9 mouse cellular contexts compared by ENCODE assay signal in the genomic region with DNA sequence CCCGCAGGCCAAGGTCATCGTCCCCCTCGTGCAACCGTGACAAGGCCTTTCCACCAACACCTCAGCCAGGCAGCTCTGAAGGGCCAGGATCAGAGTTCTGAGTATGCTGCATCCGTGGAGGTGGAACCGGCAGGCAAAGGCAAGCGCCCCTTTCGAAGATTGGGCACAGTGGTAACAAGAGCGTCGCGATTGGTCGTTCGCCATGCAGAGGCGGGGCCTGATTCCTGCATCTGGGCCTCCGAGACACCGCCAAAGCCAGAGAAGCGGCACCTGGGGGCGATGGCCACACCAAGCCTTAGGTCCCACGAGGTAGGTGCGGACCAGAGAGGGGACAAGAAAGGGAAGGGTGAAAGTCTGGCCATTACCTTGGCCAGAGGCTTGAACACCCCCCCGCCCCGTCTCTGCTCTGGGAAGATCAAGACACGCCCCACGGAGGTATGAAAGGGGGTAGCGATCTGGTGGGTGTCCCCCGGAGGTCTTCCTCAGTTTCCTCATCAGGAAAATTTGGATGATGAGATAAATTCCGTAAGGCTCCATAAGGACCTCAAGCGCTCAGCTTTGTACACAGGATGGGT. TPM values are rescaled to one million over a fixed set of nuclear protein-coding genes. Genes with fewer than 3 reads are reported as not detected.
DNase-seq lines count a peak whose midpoint lies in the region; ATAC-seq lines count a peak whose summit lies in the region.
"Had no signal": no experiment of that assay in that cellular context is flagged by ENCODE, and none has a peak within 500 bp of the region (broad histone marks: within the 10 kb centered on the region; RNA-seq: fewer than 3 reads in every experiment).

Gene 9430097D07Rik (minus strand): TSS at position 99 of the 575 bp plus-strand sequence.

- H3K36me3 ChIP-seq in heart, embryonic 12.5 days, result peaks cover 11% of the 10 kb centered on the region
- H3K36me3 ChIP-seq in embryonic facial prominence, embryonic 11.5 days (replicated peaks; ENCODE audit: control insufficient read depth, insufficient read depth, low read depth, low read length), result no peaks in the 10 kb centered on the region
- no peaks in the 10 kb centered on the region for H3K36me3 ChIP-seq in hindbrain, embryonic 15.5 days

- 8% methylated on average over 28 of the region's 28 CpGs for WGBS in heart, embryonic 12.5 days
- 6% methylated on average over 28 of the region's 28 CpGs for WGBS in embryonic facial prominence, embryonic 11.5 days
- 5% methylated on average over 28 of the region's 28 CpGs for WGBS in hindbrain, embryonic 15.5 days

- H3K27ac ChIP-seq in heart, embryonic 12.5 days (ENCODE audit: poor library complexity, severe bottlenecking), result no peak within 1 kb of the TSS
- no peak within 1 kb of the TSS for H3K27ac ChIP-seq in embryonic facial prominence, embryonic 11.5 days (replicated peaks; ENCODE audit: low read depth, low read length)
- peak within 1 kb of the TSS; percentile 46 for H3K27ac ChIP-seq in hindbrain, embryonic 15.5 days (replicated peaks)
- H3K27ac ChIP-seq: macrophage had no signal

- no peaks in the 10 kb centered on the region for H3K9me3 ChIP-seq in heart, embryonic 12.5 days (replicated peaks)
- H3K9me3 ChIP-seq in embryonic facial prominence, embryonic 11.5 days (replicated peaks; ENCODE audit: control insufficient read depth, low read length), result no peaks in the 10 kb centered on the region
- no peaks in the 10 kb centered on the region for H3K9me3 ChIP-seq in hindbrain, embryonic 15.5 days

- peaks cover 22% of the 10 kb centered on the region for H3K4me1 ChIP-seq in heart, embryonic 12.5 days (replicated peaks)
- no peaks in the 10 kb centered on the region for H3K4me1 ChIP-seq in embryonic facial prominence, embryonic 11.5 days (ENCODE audit: control insufficient read depth, insufficient read depth, low read length)
- H3K4me1 ChIP-seq in hindbrain, embryonic 15.5 days (replicated peaks), result peaks cover 29% of the 10 kb centered on the region

- peak within 1 kb of the TSS; percentile 54 for H3K9ac ChIP-seq in heart, embryonic 12.5 days
- H3K9ac ChIP-seq in embryonic facial prominence, embryonic 11.5 days (replicated peaks; ENCODE audit: low read length), result peak within 1 kb of the TSS; percentile 41
- peak within 1 kb of the TSS; percentile 59 for H3K9ac ChIP-seq in hindbrain, embryonic 15.5 days

- peak within 1 kb of the TSS; percentile 45 for H3K4me3 ChIP-seq in heart, embryonic 12.5 days
- peak within 1 kb of the TSS; percentile 51 for H3K4me3 ChIP-seq in embryonic facial prominence, embryonic 11.5 days (ENCODE audit: low read depth, low read length)
- peak within 1 kb of the TSS; percentile 54 for H3K4me3 ChIP-seq in hindbrain, embryonic 15.5 days

- ATAC-seq in heart, embryonic 12.5 days (ENCODE audit: insufficient number of reproducible peaks, low FRiP score), result no peak
- ATAC-seq in embryonic facial prominence, embryonic 11.5 days (replicated peaks; ENCODE audit: insufficient number of reproducible peaks, low FRiP score, low TSS enrichment, low read depth), result peak; percentile 50; the same call in 1 of the 2 replicates
- ATAC-seq in hindbrain, embryonic 15.5 days (ENCODE audit: low FRiP score, low read depth), result peak; percentile 81

- DNase-seq in heart, postnatal 36 days, result no peak
- peak; percentile 61 for DNase-seq in Muller cell, postnatal 12 days (ENCODE audit: inconsistent ontology term)
- peak; percentile 84 for DNase-seq in embryonic facial prominence, embryonic 11.5 days (ENCODE audit: low spot score)
- peak; percentile 58 for DNase-seq in liver
- DNase-seq in retina, postnatal 1 day, result peak; percentile 80
- no peak for DNase-seq in gastrocnemius, adult 18-20 months (ENCODE audit: low spot score)

- peaks cover 51% of the 10 kb centered on the region for H3K27me3 ChIP-seq in heart, embryonic 12.5 days (replicated peaks)
- peaks cover 7% of the 10 kb centered on the region; the same call in 1 of the 2 replicates for H3K27me3 ChIP-seq in embryonic facial prominence, embryonic 11.5 days (ENCODE audit: control insufficient read depth, insufficient read depth, low read length)
- H3K27me3 ChIP-seq in hindbrain, embryonic 15.5 days, result peaks cover 17% of the 10 kb centered on the region

- intact Hi-C loops in heart, postnatal 36 days (cut with DNase I), result no loop called here

- H3K4me2 ChIP-seq in heart, embryonic 12.5 days, result peak within 1 kb of the TSS; percentile 89
- peak within 1 kb of the TSS; percentile 83 for H3K4me2 ChIP-seq in embryonic facial prominence, embryonic 11.5 days (ENCODE audit: low read depth, low read length)
- H3K4me2 ChIP-seq in hindbrain, embryonic 15.5 days, result peak within 1 kb of the TSS; percentile 94

RNA-seq across cellular contexts. Expression of gene 9430097D07Rik, which starts in this region (rescaled TPM):
- polyA plus RNA-seq in heart, embryonic 12.5 days (2016; fragmentation: Nextera tagmentation; extraction: Ambion mirVana), result 0.18 and 0.24 TPM in 2 replicates
- not detected for total RNA-seq in heart, postnatal 36 days (2021)
- polyA plus RNA-seq in embryonic facial prominence, embryonic 11.5 days (2014; fragmentation: Nextera tagmentation; extraction: Ambion mirVana), result 0.32 and 0.36 TPM in 2 replicates
- polyA plus RNA-seq in hindbrain, embryonic 15.5 days (2015; fragmentation: Nextera tagmentation; extraction: Ambion mirVana), result 0.79 and 0.87 TPM in 2 replicates
- not detected for total RNA-seq in gastrocnemius, adult 18-20 months (2021)
- polyA plus RNA-seq: macrophage had no signal

Comparison
In these comparisons a context has a peak if more than half of its experiments do, and no peak if none do; other contexts are left out.
1. Peak in DNase-seq, ATAC-seq, H3K4me3 ChIP-seq, H3K9ac ChIP-seq and H3K4me2 ChIP-seq in embryonic facial prominence, embryonic 11.5 days; RNA of the gene not detected or under 1 TPM.
2. Peak in ATAC-seq, H3K4me3 ChIP-seq, H3K27ac ChIP-seq, H3K9ac ChIP-seq and H3K4me2 ChIP-seq in hindbrain, embryonic 15.5 days; RNA of the gene not detected or under 1 TPM.
3. DNase-seq: peak in Muller cell, postnatal 12 days (single experiment), liver (single experiment) and retina, postnatal 1 day (single experiment); none in heart, postnatal 36 days (0 of 2) and gastrocnemius, adult 18-20 months (single experiment).
4. Peak in every context shown above with its lines, with median percentiles within 50 percentile points of each other: H3K4me2 ChIP-seq, H3K4me3 ChIP-seq and H3K9ac ChIP-seq.